ENCODE assay signal across 8 mouse cellular contexts in the genomic region with DNA sequence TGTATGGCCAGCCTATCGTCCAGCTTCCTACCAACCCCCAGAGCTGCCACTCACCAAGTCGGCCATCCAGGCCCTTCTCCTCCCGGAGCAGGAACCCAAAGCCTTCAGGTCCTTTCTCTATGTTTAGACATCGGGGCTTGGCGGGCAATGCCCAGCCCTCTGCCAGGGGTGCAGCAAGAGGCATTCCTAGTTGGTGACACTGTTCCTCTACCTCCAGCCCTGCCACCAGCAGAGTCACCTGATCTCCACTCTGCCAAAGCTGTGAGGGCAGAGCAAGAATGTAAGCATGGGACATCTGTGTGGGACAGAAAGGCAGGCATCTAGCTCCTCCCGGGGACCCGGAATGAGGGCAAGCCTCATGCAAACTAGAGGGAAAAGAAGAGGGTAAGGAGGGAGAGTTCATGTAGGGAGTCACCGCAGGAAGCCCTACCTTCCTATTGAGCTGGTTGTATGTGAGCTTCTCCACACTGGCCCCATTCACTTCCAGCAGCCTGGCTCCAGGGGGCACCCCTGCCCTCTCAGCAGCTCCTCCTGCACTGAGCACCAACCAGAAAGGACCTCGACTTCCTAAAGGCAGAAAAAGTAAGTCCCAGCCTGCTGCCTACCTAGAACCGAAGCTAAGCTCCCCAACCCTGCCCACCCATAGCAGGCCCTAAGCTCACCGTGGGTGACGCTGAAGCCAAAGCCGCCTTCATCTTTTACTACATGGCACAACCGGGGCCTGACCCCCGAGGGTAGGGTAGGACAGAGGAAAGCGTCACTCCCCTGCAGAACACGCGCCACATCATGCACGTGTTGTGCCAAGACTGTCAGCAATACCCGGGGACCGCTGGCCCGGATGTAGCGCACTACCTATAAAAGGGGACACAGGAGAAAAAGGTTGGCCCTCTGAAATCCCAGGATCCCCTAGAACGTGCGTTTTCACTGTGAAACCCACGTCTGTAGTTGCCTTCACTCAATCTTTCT. TPM values are rescaled to one million over a fixed set of nuclear protein-coding genes. Genes with fewer than 3 reads are reported as not detected.
DNase-seq lines count a peak whose midpoint lies in the region; ATAC-seq and TF ChIP-seq lines count a peak whose summit lies in the region.

No protein-coding gene starts in this region.

- no peak for ATAC-seq in heart, embryonic 14.5 days (ENCODE audit: insufficient number of reproducible peaks, insufficient read depth, low FRiP score, low read depth)
- ATAC-seq in kidney, postnatal 0 days (replicated peaks; ENCODE audit: low FRiP score, low read depth): peak; percentile 45; the same call in 1 of the 2 replicates
- peak; percentile 67 for ATAC-seq in liver, embryonic 15.5 days (ENCODE audit: insufficient read depth)
- ATAC-seq in neural tube, embryonic 11.5 days (ENCODE audit: insufficient read depth, low FRiP score, low TSS enrichment): no peak; the same call in 1 of the 2 replicates
- peak; percentile 84 for ATAC-seq in stomach, postnatal 0 days (ENCODE audit: low FRiP score, low TSS enrichment)

- H3K27ac ChIP-seq in embryonic fibroblast, embryonic 13.5 days (ENCODE audit: insufficient read depth, low read length): no peak overlapping the region
- no peak overlapping the region for H3K27ac ChIP-seq in heart, embryonic 14.5 days (replicated peaks in 1 of 2; ENCODE audit: control insufficient read depth in 1 of 2, insufficient read depth in 1 of 2, low read depth in 2 of 2, low read length in 2 of 2)
- no peak overlapping the region for H3K27ac ChIP-seq in kidney, postnatal 0 days
- H3K27ac ChIP-seq in liver, embryonic 15.5 days (replicated peaks): no peak overlapping the region
- no peak overlapping the region for H3K27ac ChIP-seq in neural tube, embryonic 11.5 days (ENCODE audit: low read depth, low read length)
- H3K27ac ChIP-seq in stomach, postnatal 0 days (replicated peaks): no peak overlapping the region

- H3K9me3 ChIP-seq in heart, embryonic 14.5 days (ENCODE audit: control insufficient read depth, low read length): no peaks in the 10 kb centered on the region
- H3K9me3 ChIP-seq in kidney, postnatal 0 days (replicated peaks; ENCODE audit: low read length): no peaks in the 10 kb centered on the region
- no peaks in the 10 kb centered on the region for H3K9me3 ChIP-seq in liver, embryonic 15.5 days (replicated peaks)
- H3K9me3 ChIP-seq in neural tube, embryonic 11.5 days (ENCODE audit: control insufficient read depth, low read length): no peaks in the 10 kb centered on the region
- no peaks in the 10 kb centered on the region for H3K9me3 ChIP-seq in stomach, postnatal 0 days (ENCODE audit: control insufficient read depth, low read length)

- H3K4me3 ChIP-seq in embryonic fibroblast, embryonic 13.5 days (ENCODE audit: insufficient read depth, low read length): no peak overlapping the region
- no peak overlapping the region for H3K4me3 ChIP-seq in heart, embryonic 14.5 days (ENCODE audit: control insufficient read depth in 1 of 2, insufficient read depth in 1 of 2, low read depth in 1 of 2, low read length in 2 of 2)
- H3K4me3 ChIP-seq in kidney, postnatal 0 days (replicated peaks; ENCODE audit: low read depth, low read length): no peak overlapping the region
- H3K4me3 ChIP-seq in liver, embryonic 15.5 days (replicated peaks): no peak overlapping the region
- H3K4me3 ChIP-seq in neural tube, embryonic 11.5 days (ENCODE audit: low read depth, low read length): no peak overlapping the region
- no peak overlapping the region for H3K4me3 ChIP-seq in stomach, postnatal 0 days (ENCODE audit: low read depth, low read length)

- no peaks in the 10 kb centered on the region for H3K4me1 ChIP-seq in embryonic fibroblast, embryonic 13.5 days (ENCODE audit: control insufficient read depth, insufficient read depth, low read length)
- peaks cover 0 to 11% of the 10 kb centered on the region in 2 experiments; a peak in 2 of 4 replicates for H3K4me1 ChIP-seq in heart, embryonic 14.5 days (ENCODE audit: control insufficient read depth in 2 of 2, insufficient read depth in 2 of 2, low read length in 2 of 2)
- peaks cover 12% of the 10 kb centered on the region for H3K4me1 ChIP-seq in kidney, postnatal 0 days (replicated peaks; ENCODE audit: insufficient read depth, low read length)
- H3K4me1 ChIP-seq in liver, embryonic 15.5 days (replicated peaks): peaks cover 20% of the 10 kb centered on the region
- H3K4me1 ChIP-seq in neural tube, embryonic 11.5 days (ENCODE audit: control insufficient read depth, insufficient read depth, low read length): peaks cover 3% of the 10 kb centered on the region
- no peaks in the 10 kb centered on the region for H3K4me1 ChIP-seq in stomach, postnatal 0 days (replicated peaks; ENCODE audit: control insufficient read depth, insufficient read depth)

- no peak for TF ChIP-seq EP300 in stomach, postnatal 0 days (optimal IDR thresholded peaks at IDR 0.05)

- TF ChIP-seq CTCF in embryonic fibroblast, embryonic 13.5 days (IDR thresholded peaks at IDR 0.05; ENCODE audit: borderline replicate concordance, insufficient read depth, low read length): peak; percentile 70; the same call in 1 of the 2 replicates
- TF ChIP-seq CTCF in kidney, postnatal 0 days (IDR thresholded peaks at IDR 0.05; ENCODE audit: low read depth): peak; percentile 72
- peak; percentile 82 for TF ChIP-seq CTCF in stomach, postnatal 0 days (IDR thresholded peaks at IDR 0.05; ENCODE audit: low read depth)

- peak; percentile 67 for DNase-seq in A20 (ENCODE audit: low read depth, low spot score)
- DNase-seq in adipocyte (ENCODE audit: low spot score): peak; percentile 26
- DNase-seq in kidney, postnatal 0 days (ENCODE audit: low spot score): peak; percentile 83
- peak; percentile 62 for DNase-seq in neural tube, embryonic 11.5 days (ENCODE audit: low spot score)
- peak; percentile 80 for DNase-seq in stomach, postnatal 0 days (ENCODE audit: low spot score)

- peak overlapping the region; percentile 38; the same call in 1 of the 2 replicates for H3K9ac ChIP-seq in heart, embryonic 14.5 days (ENCODE audit: low read length)
- H3K9ac ChIP-seq in kidney, postnatal 0 days (ENCODE audit: low read depth, low read length): no peak overlapping the region; the same call in 1 of the 2 replicates
- H3K9ac ChIP-seq in liver, embryonic 15.5 days: no peak overlapping the region
- H3K9ac ChIP-seq in neural tube, embryonic 11.5 days (ENCODE audit: low read length): no peak overlapping the region
- H3K9ac ChIP-seq in stomach, postnatal 0 days (ENCODE audit: low read length): no peak overlapping the region

- 0 out of 2 replicates have a peak, but pooled peaks cover 2% of the 10 kb centered on the region for H3K36me3 ChIP-seq in heart, embryonic 14.5 days (ENCODE audit: control insufficient read depth, insufficient read depth, low read length)
- H3K36me3 ChIP-seq in kidney, postnatal 0 days (ENCODE audit: insufficient read depth, low read length): no peaks in the 10 kb centered on the region
- no peaks in the 10 kb centered on the region for H3K36me3 ChIP-seq in liver, embryonic 15.5 days (replicated peaks)
- no peaks in the 10 kb centered on the region for H3K36me3 ChIP-seq in neural tube, embryonic 11.5 days (ENCODE audit: control insufficient read depth, insufficient read depth, low read length)
- no peaks in the 10 kb centered on the region for H3K36me3 ChIP-seq in stomach, postnatal 0 days (ENCODE audit: control insufficient read depth, insufficient read depth, low read length)

- WGBS in heart, embryonic 14.5 days: 38% methylated on average over 26 of the region's 26 CpGs
- WGBS in kidney, postnatal 0 days: 47% methylated on average over 26 of the region's 26 CpGs
- WGBS in liver, embryonic 15.5 days (ENCODE audit: insufficient replicate concordance): 39% methylated on average over 26 of the region's 26 CpGs
- WGBS in neural tube, embryonic 11.5 days: 44% methylated on average over 26 of the region's 26 CpGs
- WGBS in stomach, postnatal 0 days: 44% methylated on average over 26 of the region's 26 CpGs

- TF ChIP-seq POLR2A in embryonic fibroblast, embryonic 13.5 days (IDR thresholded peaks at IDR 0.05; ENCODE audit: low read depth, low read length): no peak

- peak overlapping the region; percentile 52 for H3K4me2 ChIP-seq in heart, embryonic 14.5 days (ENCODE audit: low read length)
- peak overlapping the region; percentile 33; the same call in 1 of the 2 replicates for H3K4me2 ChIP-seq in kidney, postnatal 0 days (ENCODE audit: low read length)
- H3K4me2 ChIP-seq in liver, embryonic 15.5 days: peak overlapping the region; percentile 39; the same call in 1 of the 2 replicates
- H3K4me2 ChIP-seq in neural tube, embryonic 11.5 days (ENCODE audit: low read depth): no peak overlapping the region
- H3K4me2 ChIP-seq in stomach, postnatal 0 days (replicated peaks; ENCODE audit: low read depth): 0 out of 2 replicates have a peak overlapping the region, but pooled peaks have one; percentile 11

- H3K27me3 ChIP-seq in heart, embryonic 14.5 days (ENCODE audit: control insufficient read depth, insufficient read depth, low read length): peaks cover 8% of the 10 kb centered on the region; the same call in 1 of the 2 replicates
- no peaks in the 10 kb centered on the region for H3K27me3 ChIP-seq in kidney, postnatal 0 days (ENCODE audit: insufficient read depth, low read length)
- H3K27me3 ChIP-seq in liver, embryonic 15.5 days: peaks cover 25% of the 10 kb centered on the region
- no peaks in the 10 kb centered on the region for H3K27me3 ChIP-seq in neural tube, embryonic 11.5 days (ENCODE audit: control insufficient read depth, insufficient read depth, low read length)
- H3K27me3 ChIP-seq in stomach, postnatal 0 days (ENCODE audit: control insufficient read depth, insufficient read depth, low read length): no peaks in the 10 kb centered on the region

RNA-seq across cellular contexts. Expression of a gene that starts 1.8 kb away (rescaled TPM):
- not detected in 2 replicates for polyA plus RNA-seq in embryonic fibroblast, embryonic 13.5 days (2011; ENCODE audit: insufficient read length, low read depth, missing spikeins)
- polyA plus RNA-seq in heart, embryonic 14.5 days (2014; fragmentation: Nextera tagmentation; extraction: Ambion mirVana): not detected in 2 replicates
- 16.0 and 16.7 TPM in 2 replicates for polyA plus RNA-seq in kidney, postnatal 0 days (2015; fragmentation: Nextera tagmentation; extraction: Ambion mirVana)
- polyA plus RNA-seq in liver, embryonic 15.5 days (2015; fragmentation: Nextera tagmentation; extraction: Ambion mirVana): 0.07 TPM in 1 of 2 replicates, not detected in the other
- polyA plus RNA-seq in neural tube, embryonic 11.5 days (2014; fragmentation: Nextera tagmentation; extraction: Ambion mirVana): 0.11 TPM in 1 of 2 replicates, not detected in the other
- polyA plus RNA-seq in stomach, postnatal 0 days (2015; fragmentation: Nextera tagmentation; extraction: Ambion mirVana): 0.08 and 0.13 TPM in 2 replicates

RNA-seq across cellular contexts. Expression of a gene that starts 9.0 kb away (rescaled TPM):
- not detected in 2 replicates for polyA plus RNA-seq in embryonic fibroblast, embryonic 13.5 days (2011; ENCODE audit: insufficient read length, low read depth, missing spikeins)
- not detected in 2 replicates for polyA plus RNA-seq in heart, embryonic 14.5 days (2014; fragmentation: Nextera tagmentation; extraction: Ambion mirVana)
- not detected in 2 replicates for polyA plus RNA-seq in kidney, postnatal 0 days (2015; fragmentation: Nextera tagmentation; extraction: Ambion mirVana)
- polyA plus RNA-seq in liver, embryonic 15.5 days (2015; fragmentation: Nextera tagmentation; extraction: Ambion mirVana): not detected in 2 replicates
- not detected in 2 replicates for polyA plus RNA-seq in neural tube, embryonic 11.5 days (2014; fragmentation: Nextera tagmentation; extraction: Ambion mirVana)
- polyA plus RNA-seq in stomach, postnatal 0 days (2015; fragmentation: Nextera tagmentation; extraction: Ambion mirVana): not detected in 2 replicates

RNA-seq across cellular contexts. Expression of a gene that starts 15.6 kb away (rescaled TPM):
- polyA plus RNA-seq in embryonic fibroblast, embryonic 13.5 days (2011; ENCODE audit: insufficient read length, low read depth, missing spikeins): 44.1 and 47.7 TPM in 2 replicates
- polyA plus RNA-seq in heart, embryonic 14.5 days (2014; fragmentation: Nextera tagmentation; extraction: Ambion mirVana): 12.7 and 13.7 TPM in 2 replicates
- 9.9 and 10.4 TPM in 2 replicates for polyA plus RNA-seq in kidney, postnatal 0 days (2015; fragmentation: Nextera tagmentation; extraction: Ambion mirVana)
- polyA plus RNA-seq in liver, embryonic 15.5 days (2015; fragmentation: Nextera tagmentation; extraction: Ambion mirVana): 5.1 and 5.8 TPM in 2 replicates
- polyA plus RNA-seq in neural tube, embryonic 11.5 days (2014; fragmentation: Nextera tagmentation; extraction: Ambion mirVana): 19.1 and 22.2 TPM in 2 replicates
- polyA plus RNA-seq in stomach, postnatal 0 days (2015; fragmentation: Nextera tagmentation; extraction: Ambion mirVana): 4.9 and 5.7 TPM in 2 replicates

RNA-seq across cellular contexts. Expression of a gene that starts 18.9 kb away (rescaled TPM):
- 5.9 and 6.6 TPM in 2 replicates for polyA plus RNA-seq in embryonic fibroblast, embryonic 13.5 days (2011; ENCODE audit: insufficient read length, low read depth, missing spikeins)
- 7.0 and 7.3 TPM in 2 replicates for polyA plus RNA-seq in heart, embryonic 14.5 days (2014; fragmentation: Nextera tagmentation; extraction: Ambion mirVana)
- 6.8 and 7.2 TPM in 2 replicates for polyA plus RNA-seq in kidney, postnatal 0 days (2015; fragmentation: Nextera tagmentation; extraction: Ambion mirVana)
- 4.1 and 4.2 TPM in 2 replicates for polyA plus RNA-seq in liver, embryonic 15.5 days (2015; fragmentation: Nextera tagmentation; extraction: Ambion mirVana)
- polyA plus RNA-seq in neural tube, embryonic 11.5 days (2014; fragmentation: Nextera tagmentation; extraction: Ambion mirVana): 2.4 and 3.2 TPM in 2 replicates
- 9.2 and 10.7 TPM in 2 replicates for polyA plus RNA-seq in stomach, postnatal 0 days (2015; fragmentation: Nextera tagmentation; extraction: Ambion mirVana)

RNA-seq across cellular contexts. Expression of a gene that starts 39.0 kb away (rescaled TPM):
- polyA plus RNA-seq in embryonic fibroblast, embryonic 13.5 days (2011; ENCODE audit: insufficient read length, low read depth, missing spikeins): 1.0 and 1.6 TPM in 2 replicates
- 1.3 and 2.7 TPM in 2 replicates for polyA plus RNA-seq in heart, embryonic 14.5 days (2014; fragmentation: Nextera tagmentation; extraction: Ambion mirVana)
- polyA plus RNA-seq in kidney, postnatal 0 days (2015; fragmentation: Nextera tagmentation; extraction: Ambion mirVana): 1.0 and 1.6 TPM in 2 replicates
- polyA plus RNA-seq in liver, embryonic 15.5 days (2015; fragmentation: Nextera tagmentation; extraction: Ambion mirVana): 16.4 and 18.6 TPM in 2 replicates
- polyA plus RNA-seq in neural tube, embryonic 11.5 days (2014; fragmentation: Nextera tagmentation; extraction: Ambion mirVana): 4.5 and 5.0 TPM in 2 replicates
- polyA plus RNA-seq in stomach, postnatal 0 days (2015; fragmentation: Nextera tagmentation; extraction: Ambion mirVana): 1.4 TPM in 2 replicates

Comparison
In these comparisons a context has a peak if more than half of its experiments do, and no peak if none do; other contexts are left out.
1. DNase-seq: peak in every context shown above with its lines; median percentile 83 in kidney, postnatal 0 days; 80 in stomach, postnatal 0 days; 67 in A20; 62 in neural tube, embryonic 11.5 days; 26 in adipocyte.
2. ATAC-seq: peak in kidney, postnatal 0 days (single experiment), liver, embryonic 15.5 days (single experiment) and stomach, postnatal 0 days (single experiment); none in heart, embryonic 14.5 days (single experiment) and neural tube, embryonic 11.5 days (single experiment).
3. RNA of a gene that starts 1.8 kb away (polyA plus RNA-seq): 16.0 to 16.7 TPM in kidney, postnatal 0 days; 0.08 to 0.13 TPM in stomach, postnatal 0 days, not detected in embryonic fibroblast, embryonic 13.5 days, not detected in heart, embryonic 14.5 days, 0.07 TPM in liver, embryonic 15.5 days and 0.11 TPM in neural tube, embryonic 11.5 days; every median in the first group is over 10 times any median in the second.
4. Peak in every context shown above with its lines, with median percentiles within 50 percentile points of each other: CTCF ChIP-seq.